Mouse (Mus musculus) heart, embryonic 15.5 days (tissue): ENCODE measurements around the gene Gm12216. TPM values are rescaled to one million over a fixed set of nuclear protein-coding genes. Genes with fewer than 3 reads are reported as not detected.

Experiments
- ATAC-seq: fragments of 200-750 bp; cut with Nextera tagmentation; replicated peaks from 2 replicates; pipeline ENCODE4 v1.8.0; 2017; ENCODE audit warnings: low read depth, moderate TSS enrichment; ENCODE audit not compliant: insufficient number of reproducible peaks, insufficient read depth, low FRiP score
- H3K27ac ChIP-seq: fragments of 300-500 bp; sonication (generic); 2 replicates; pipeline ENCODE4 v1.5.1; 2015; ENCODE audit warnings: mild to moderate bottlenecking, inconsistent platforms
- H3K27me3 ChIP-seq: fragments of 300-500 bp; sonication (generic); 2 replicates; pipeline ENCODE4 v1.6.1; 2015; ENCODE audit warnings: inconsistent platforms
- H3K36me3 ChIP-seq: fragments of 300-500 bp; sonication (generic); 2 replicates; pipeline ENCODE4 v1.6.1; 2015; ENCODE audit warnings: mild to moderate bottlenecking, inconsistent platforms
- H3K4me1 ChIP-seq: fragments of 300-500 bp; sonication (generic); replicated peaks from 2 replicates; pipeline ENCODE4 v1.6.1; 2015; ENCODE audit warnings: inconsistent platforms
- H3K4me2 ChIP-seq: fragments of 300-500 bp; sonication (generic); 2 replicates; pipeline ENCODE4 v1.6.1; 2015; ENCODE audit warnings: inconsistent platforms, mild to moderate bottlenecking, moderate library complexity
- H3K4me3 ChIP-seq: fragments of 300-500 bp; sonication (generic); 2 replicates; pipeline ENCODE4 v1.5.1; 2015; ENCODE audit warnings: mild to moderate bottlenecking, inconsistent platforms
- H3K9ac ChIP-seq: fragments of 300-500 bp; sonication (generic); 2 replicates; pipeline ENCODE4 v1.6.1; 2015; ENCODE audit warnings: mild to moderate bottlenecking, inconsistent platforms
- H3K9me3 ChIP-seq: fragments of 300-500 bp; sonication (generic); replicated peaks from 2 replicates; pipeline ENCODE4 v1.6.1; 2016; ENCODE audit warnings: inconsistent platforms
- WGBS: fragments of 180-500 bp; shearing (Covaris S2); methylation state at CpG from one replicate; pipeline ENCODE4 v1.1.7; 2015; ENCODE audit warnings: mixed read lengths; 5-methylcytosine and 5-hydroxymethylcytosine counted together
- polyA plus RNA-seq: library from polyadenylated mRNA; unstranded; fragments of >200 nt; fragmentation: Nextera tagmentation; extraction: Ambion mirVana; gene quantifications from 2 replicates; pipeline ENCODE4 v1.2.1, GENCODE M21; 2015

Gm12216 gene
- polyA plus RNA-seq, 1 experiment from 2014 or later = 0.74 TPM

DNA sequence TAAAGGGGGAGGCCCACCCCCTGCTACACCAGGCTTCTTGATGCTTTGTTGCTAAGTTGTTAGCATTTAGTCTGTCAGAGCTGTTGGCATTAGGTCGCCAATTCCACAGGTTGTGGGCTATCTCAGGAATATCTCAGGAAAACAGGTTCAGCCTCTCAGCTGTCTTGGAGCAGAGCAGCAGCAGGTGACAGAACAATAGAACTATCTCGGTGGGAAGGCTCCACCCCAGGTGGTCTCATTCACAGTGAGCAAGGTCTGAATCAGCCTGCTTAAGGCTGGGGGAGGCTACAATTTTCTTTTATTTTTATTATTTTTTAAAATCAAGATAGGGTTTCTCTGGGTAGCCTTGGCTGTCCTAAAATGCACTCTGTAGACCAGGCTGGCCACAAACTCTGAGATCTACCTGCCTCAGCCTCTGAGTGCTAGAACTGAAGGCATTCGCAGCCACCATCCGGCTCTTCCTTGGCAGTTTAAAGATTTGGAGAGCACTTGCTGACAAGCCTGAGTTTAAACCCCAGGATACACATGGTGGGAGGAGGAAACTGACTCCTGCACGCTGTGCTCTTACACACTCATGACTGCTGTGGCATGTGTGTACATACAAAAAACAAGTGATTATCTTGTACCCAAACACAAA, 109.2 kb downstream of the Gm12216 start:
- Histone ChIP-seq H3K9me3 (no peaks in the 10 kb centered on the region), H3K36me3 (no peaks in the 10 kb centered on the region), H3K27ac (no peak overlapping the region), H3K4me3 (no peak overlapping the region), H3K4me2 (no peak overlapping the region), H3K9ac (no peak overlapping the region), H3K27me3 (no peaks in the 10 kb centered on the region), H3K4me1 (no peaks in the 10 kb centered on the region)
- WGBS = 54% methylated on average over 5 of the region's 5 CpGs
- no peak for ATAC-seq

DNA sequence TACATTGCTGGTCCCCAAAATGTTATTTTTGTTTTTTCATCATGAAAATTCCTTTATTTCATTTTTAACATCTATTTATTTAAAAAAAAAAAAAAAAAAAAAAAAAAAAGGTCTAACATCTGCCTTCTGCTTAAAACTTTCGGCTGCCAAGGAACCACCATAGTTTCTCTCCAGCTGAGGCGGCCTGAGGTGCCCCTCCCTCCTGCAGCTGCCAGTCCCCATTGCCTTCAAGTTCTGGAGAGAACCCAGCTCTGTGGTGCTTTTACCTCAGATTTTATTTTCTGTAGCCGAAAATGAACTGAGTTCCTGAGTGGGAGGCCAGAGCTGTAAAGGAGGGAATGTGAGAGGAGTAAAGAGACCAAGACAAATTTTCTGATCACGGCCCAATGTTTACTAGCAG, 109.8 kb downstream of the Gm12216 start:
- 76% methylated on average over 4 of the region's 4 CpGs for WGBS
- Histone ChIP-seq H3K27ac (no peak overlapping the region), H3K4me1 (no peaks in the 10 kb centered on the region), H3K36me3 (no peaks in the 10 kb centered on the region), H3K9me3 (no peaks in the 10 kb centered on the region), H3K4me2 (no peak overlapping the region), H3K9ac (no peak overlapping the region), H3K4me3 (no peak overlapping the region), H3K27me3 (no peaks in the 10 kb centered on the region)
- ATAC-seq = no peak

DNA sequence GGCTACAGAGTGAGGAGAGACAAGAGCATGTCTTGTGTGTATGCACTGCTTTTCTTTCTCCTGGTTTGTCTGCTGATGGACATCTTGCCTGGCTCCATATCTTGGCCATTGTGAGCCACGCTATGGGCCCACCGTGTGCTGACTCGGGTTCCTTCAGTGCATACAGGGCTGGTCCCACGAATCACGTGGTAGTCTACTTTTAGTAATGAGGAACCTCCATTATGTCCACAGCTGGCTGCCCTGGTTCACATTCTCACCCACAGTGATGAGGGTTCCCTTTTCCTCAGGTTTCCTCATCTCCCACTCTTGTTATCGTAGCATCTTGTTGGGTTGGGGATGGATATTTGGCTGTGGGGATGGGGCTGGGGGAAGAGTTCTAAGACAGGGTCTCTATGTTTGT, 110.4 kb downstream of the Gm12216 start:
- no peaks in the 10 kb centered on the region for H3K9me3 ChIP-seq
- WGBS = 84% methylated on average over 6 of the region's 6 CpGs
- no peak for ATAC-seq
- H3K9ac ChIP-seq = no peak overlapping the region
- H3K36me3 ChIP-seq = no peaks in the 10 kb centered on the region
- H3K27me3 ChIP-seq = no peaks in the 10 kb centered on the region
- no peak overlapping the region for H3K27ac ChIP-seq
- H3K4me1 ChIP-seq = no peaks in the 10 kb centered on the region
- no peak overlapping the region for H3K4me3 ChIP-seq
- no peak overlapping the region for H3K4me2 ChIP-seq

- ATAC-seq = no peak
- Histone ChIP-seq H3K36me3 (no peaks in the 10 kb centered on the region), H3K4me1 (no peaks in the 10 kb centered on the region), H3K9ac (no peak overlapping the region), H3K27ac (no peak overlapping the region), H3K4me2 (no peak overlapping the region), H3K4me3 (no peak overlapping the region), H3K27me3 (no peaks in the 10 kb centered on the region), H3K9me3 (no peaks in the 10 kb centered on the region)
- WGBS = 80% methylated on average over 9 of the region's 9 CpGs
These were observed 111.1 kb downstream of the Gm12216 start for GRCm38 (mm10) chr11:53747985-53748384.

DNA sequence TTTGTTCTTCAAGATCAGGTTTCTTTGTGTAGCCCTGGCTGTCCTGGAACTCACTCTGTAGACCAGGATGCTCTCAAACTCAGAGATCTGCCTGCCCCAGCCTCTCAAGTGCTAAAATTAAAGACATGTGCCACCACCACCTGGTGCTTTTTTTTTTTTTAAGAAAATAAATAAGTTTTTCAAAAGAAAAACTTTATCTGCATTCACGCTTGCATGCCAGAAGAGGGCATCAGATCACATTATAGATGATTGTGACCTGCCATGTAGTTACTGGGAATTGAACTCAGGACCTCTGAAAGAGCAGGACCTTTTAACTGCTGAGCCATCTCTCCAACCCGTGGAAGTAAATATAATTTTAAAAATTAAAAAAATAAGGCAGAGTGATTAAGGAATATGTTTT, 113.8 kb downstream of the Gm12216 start:
- H3K9me3 ChIP-seq = no peaks in the 10 kb centered on the region
- no peak overlapping the region for H3K4me3 ChIP-seq
- no peak for ATAC-seq
- H3K4me2 ChIP-seq = no peak overlapping the region
- no peak overlapping the region for H3K27ac ChIP-seq
- WGBS = 80% methylated on average over 2 of the region's 2 CpGs
- no peaks in the 10 kb centered on the region for H3K36me3 ChIP-seq
- no peaks in the 10 kb centered on the region for H3K4me1 ChIP-seq
- no peaks in the 10 kb centered on the region for H3K27me3 ChIP-seq
- H3K9ac ChIP-seq = no peak overlapping the region

DNA sequence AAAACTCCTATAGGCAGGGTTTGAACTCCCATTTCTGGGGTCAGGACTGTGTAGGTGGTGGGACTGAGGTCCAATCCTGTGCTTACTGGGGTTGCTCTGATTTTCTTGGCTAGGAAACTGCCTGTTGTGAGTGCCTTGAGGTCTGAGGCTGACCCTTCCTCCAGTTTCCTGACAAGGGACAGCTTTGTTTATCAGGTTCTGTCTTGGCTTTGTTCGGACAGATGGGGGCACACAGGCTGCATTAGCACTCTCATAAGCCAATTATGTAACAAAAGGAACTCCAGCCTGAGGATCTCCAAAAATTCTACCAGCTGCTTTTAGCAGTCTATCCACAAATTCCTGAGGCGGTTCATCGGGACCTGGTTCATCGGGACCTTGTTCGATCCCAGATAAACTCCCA, 116.7 kb downstream of the Gm12216 start:
- H3K9me3 ChIP-seq = no peaks in the 10 kb centered on the region
- no peak overlapping the region for H3K9ac ChIP-seq
- H3K4me2 ChIP-seq = no peak overlapping the region
- ATAC-seq = no peak
- no peak overlapping the region for H3K27ac ChIP-seq
- H3K27me3 ChIP-seq = no peaks in the 10 kb centered on the region
- WGBS = 20% methylated on average over 5 of the region's 5 CpGs
- no peak overlapping the region for H3K4me3 ChIP-seq
- H3K36me3 ChIP-seq = no peaks in the 10 kb centered on the region
- H3K4me1 ChIP-seq = no peaks in the 10 kb centered on the region

DNA sequence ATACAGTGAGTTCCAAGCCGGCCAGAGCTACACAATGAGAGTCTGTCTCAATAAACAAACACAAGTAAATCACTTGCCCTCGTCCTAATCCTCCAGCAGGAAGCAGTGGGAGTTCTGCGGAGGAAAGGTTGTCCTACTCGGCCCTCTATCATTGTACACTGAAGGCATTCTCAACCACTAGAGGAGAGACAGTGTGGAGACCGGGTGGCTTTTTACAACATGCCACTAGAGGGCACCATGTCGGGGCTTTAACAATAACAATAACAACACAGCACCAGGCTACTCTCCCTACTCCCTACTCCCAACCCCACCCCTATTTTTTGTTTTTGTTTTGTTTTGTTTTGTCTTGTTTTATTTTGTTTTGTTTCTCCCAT, 121.5 kb downstream of the Gm12216 start:
- ATAC-seq = no peak; the same call in 1 of the 2 replicates
- Histone ChIP-seq H3K9me3 (no peaks in the 10 kb centered on the region), H3K9ac (no peak overlapping the region), H3K27me3 (no peaks in the 10 kb centered on the region), H3K36me3 (no peaks in the 10 kb centered on the region), H3K4me2 (no peak overlapping the region), H3K4me1 (no peaks in the 10 kb centered on the region), H3K4me3 (no peak overlapping the region), H3K27ac (0 out of 2 replicates have a peak overlapping the region, but pooled peaks have one; percentile 35)
- 32% methylated on average over 6 of the region's 6 CpGs for WGBS

GRCm38 (mm10) chr11:53736771-53737572, 122.1 kb downstream of the Gm12216 start:
- Histone ChIP-seq H3K4me1 (no peaks in the 10 kb centered on the region), H3K4me2 (no peak overlapping the region), H3K27me3 (no peaks in the 10 kb centered on the region), H3K36me3 (no peaks in the 10 kb centered on the region), H3K27ac (0 out of 2 replicates have a peak overlapping the region, but pooled peaks have one; percentile 35), H3K9ac (no peak overlapping the region), H3K4me3 (no peak overlapping the region), H3K9me3 (no peaks in the 10 kb centered on the region)
- ATAC-seq = peak; percentile 58
- 44% methylated on average over 14 of the region's 14 CpGs for WGBS

- no peaks in the 10 kb centered on the region for H3K36me3 ChIP-seq
- no peaks in the 10 kb centered on the region for H3K9me3 ChIP-seq
- peak overlapping the region; percentile 30; the same call in 1 of the 2 replicates for H3K4me3 ChIP-seq
- peak overlapping the region; percentile 59 for H3K4me2 ChIP-seq
- no peaks in the 10 kb centered on the region for H3K27me3 ChIP-seq
- 0 out of 2 replicates have a peak, but pooled peaks have one; percentile 50 for ATAC-seq
- H3K27ac ChIP-seq = no peak overlapping the region
- H3K9ac ChIP-seq = no peak overlapping the region
- H3K4me1 ChIP-seq = no peaks in the 10 kb centered on the region
- WGBS = 30% methylated on average over 17 of the region's 17 CpGs
These were observed 123.3 kb downstream of the Gm12216 start for GRCm38 (mm10) chr11:53735682-53736245.

GRCm38 (mm10) chr11:53734970-53735681, 123.9 kb downstream of the Gm12216 start:
- Histone ChIP-seq H3K4me1 (no peaks in the 10 kb centered on the region), H3K27ac (no peak overlapping the region), H3K27me3 (no peaks in the 10 kb centered on the region), H3K4me3 (no peak overlapping the region), H3K9ac (no peak overlapping the region), H3K9me3 (no peaks in the 10 kb centered on the region), H3K4me2 (peak overlapping the region; percentile 59; the same call in 1 of the 2 replicates), H3K36me3 (no peaks in the 10 kb centered on the region)
- WGBS = 66% methylated on average over 18 of the region's 18 CpGs
- ATAC-seq = no peak

DNA sequence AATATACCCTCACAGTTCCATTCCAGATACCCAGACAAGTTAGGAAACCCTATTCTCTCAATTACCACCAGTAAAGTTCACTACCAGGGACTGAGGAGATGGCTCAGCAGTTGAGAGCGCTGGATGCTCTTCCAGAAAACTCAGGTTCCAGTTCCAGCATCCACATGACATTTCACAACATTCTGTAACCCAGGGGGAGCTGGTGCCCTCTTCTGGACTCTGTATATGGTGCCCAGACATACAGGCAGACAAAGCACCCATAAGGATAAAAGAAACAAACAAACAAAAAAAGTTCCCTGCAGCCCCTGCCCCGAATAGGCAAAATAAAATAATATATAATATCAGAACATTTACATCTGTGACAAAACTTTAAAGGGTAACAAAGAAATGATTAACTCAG, 124.6 kb downstream of the Gm12216 start:
- WGBS = 72% methylated on average over 2 of the region's 2 CpGs

More for the DNA sequence above, 124.6 kb downstream of the Gm12216 start:
- Histone ChIP-seq H3K4me2 (no peak overlapping the region), H3K4me3 (no peak overlapping the region), H3K36me3 (no peaks in the 10 kb centered on the region), H3K27me3 (no peaks in the 10 kb centered on the region), H3K4me1 (no peaks in the 10 kb centered on the region), H3K9me3 (no peaks in the 10 kb centered on the region), H3K9ac (no peak overlapping the region), H3K27ac (no peak overlapping the region)
- no peak for ATAC-seq
